Mouse (Mus musculus): ENCODE data around the gene Lamc2.
"Not testable (repeated sequence)": the region's sequence is repeated elsewhere in the genome, so short reads cannot be mapped to it uniquely, and the experiment has no call there.

Gene Lamc2

DNA sequence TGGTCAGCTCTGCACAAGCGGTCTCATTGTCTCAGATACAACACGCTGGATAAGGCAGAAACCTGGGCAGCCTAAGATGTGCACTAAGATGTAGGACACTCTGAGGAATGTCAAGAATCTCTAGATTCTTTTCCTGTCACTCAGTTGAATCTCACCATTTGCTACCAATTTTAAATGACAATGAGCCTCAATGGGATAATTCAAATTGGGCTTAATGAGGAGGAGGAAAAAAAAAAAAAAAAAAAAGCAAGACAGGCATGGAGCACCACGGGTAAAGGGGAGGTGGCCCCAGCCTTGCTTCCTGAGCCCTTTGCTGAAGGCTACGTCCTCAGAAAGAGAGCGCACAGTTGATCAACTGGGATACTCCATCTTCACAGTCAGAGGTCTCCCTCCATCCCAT lies 93.1 kb downstream of the Lamc2 start:
- no peak for DNase-seq

DNA sequence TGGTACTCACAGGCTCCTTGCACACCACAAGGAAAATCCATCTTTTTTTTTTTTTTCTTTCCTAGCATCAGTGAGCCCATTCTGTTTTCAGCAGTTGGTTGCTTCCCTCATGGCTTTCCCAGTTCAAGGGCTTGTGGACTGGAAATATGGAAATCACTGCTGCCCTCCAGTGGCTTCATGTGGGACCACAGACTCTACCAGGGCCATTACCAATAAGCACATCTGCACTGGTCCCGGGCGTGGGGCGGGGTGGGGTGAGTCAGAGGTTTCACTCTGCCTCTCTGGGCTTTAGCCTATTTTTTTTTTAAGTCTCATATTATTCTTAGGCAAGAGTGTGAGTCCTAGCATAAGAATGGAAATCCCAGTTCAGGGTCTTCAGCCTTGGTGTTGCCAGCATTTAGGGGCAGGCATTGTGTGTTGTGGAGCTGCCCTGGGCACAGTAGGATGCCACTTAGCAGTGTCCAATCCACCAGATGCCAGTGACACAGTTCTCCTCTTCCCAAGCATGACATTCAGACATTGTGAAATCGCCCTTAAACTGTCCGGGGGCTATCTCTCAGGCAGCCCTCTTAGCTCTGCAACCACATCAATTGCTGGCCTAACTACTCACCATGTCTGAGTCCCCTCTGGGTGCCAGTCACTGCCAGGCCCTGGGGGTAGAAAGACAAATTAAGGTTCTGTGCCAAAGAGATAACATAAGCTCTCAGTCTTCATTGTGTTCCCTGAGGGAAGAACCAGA lies 93.8 kb downstream of the Lamc2 start:
- peak; percentile 61 for DNase-seq

GRCm38 (mm10) chr1:153091438-153092236 lies 94.6 kb downstream of the Lamc2 start:
- DNase-seq: no peak

DNA sequence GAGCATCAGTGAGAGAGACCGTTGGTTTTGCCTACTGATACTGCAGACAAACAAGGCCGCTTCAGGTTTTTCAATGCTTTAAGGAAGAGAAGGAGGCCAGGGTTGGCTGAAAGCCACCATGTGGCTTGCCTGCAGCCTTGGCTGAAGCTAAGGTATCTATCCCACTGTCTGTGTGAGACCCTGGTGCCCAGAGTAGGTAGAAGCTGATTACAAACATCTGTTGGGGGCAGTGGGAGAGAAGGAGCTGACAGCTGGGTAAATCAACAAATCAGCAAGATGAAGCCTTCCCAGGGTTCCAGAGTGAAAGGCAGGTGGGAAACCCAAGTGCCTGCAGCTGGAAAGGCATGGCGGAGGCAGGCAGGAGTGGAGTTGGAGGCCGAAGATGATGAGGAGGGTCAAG lies 95.4 kb downstream of the Lamc2 start:
- no peak for DNase-seq

DNA sequence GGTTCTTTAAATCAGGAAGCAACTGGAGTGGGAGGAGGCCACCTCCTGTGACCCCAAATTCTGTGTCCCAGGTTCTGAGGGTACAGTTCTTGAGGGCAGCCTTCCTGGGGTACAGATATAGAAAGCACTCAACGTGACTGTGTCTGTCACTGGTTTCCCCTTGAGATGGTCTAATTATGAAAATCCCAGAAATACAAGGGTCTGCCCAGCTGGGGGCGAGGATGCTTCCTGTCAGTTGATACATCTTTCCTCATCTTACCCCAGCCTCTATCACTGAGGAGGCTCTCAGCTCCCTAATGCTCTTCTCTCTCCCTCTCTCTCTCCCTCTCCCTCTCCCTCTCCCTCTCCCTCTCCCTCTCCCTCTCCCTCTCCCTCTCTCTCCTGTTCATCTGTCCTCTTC lies 96.2 kb downstream of the Lamc2 start:
- DNase-seq: no peak

DNA sequence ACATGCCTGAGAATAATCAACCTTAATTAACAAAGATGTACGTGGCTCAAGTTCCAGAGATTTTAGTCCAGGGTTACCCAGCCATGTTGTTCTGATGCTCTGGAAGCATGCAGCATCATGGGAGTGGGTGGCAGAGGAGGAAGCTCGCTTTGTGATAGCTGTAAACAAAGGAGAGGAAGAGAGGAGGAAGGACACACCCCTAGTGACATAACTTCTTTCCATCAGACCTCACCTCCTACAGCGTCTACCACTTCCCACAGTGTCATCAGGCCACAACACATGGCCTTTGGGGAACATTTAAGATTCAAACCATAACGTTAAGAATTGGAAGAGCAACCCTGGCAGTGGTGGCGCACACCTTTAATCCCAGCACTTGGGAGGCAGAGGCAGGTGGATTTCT lies 98.5 kb downstream of the Lamc2 start:
- DNase-seq: no peak

DNA sequence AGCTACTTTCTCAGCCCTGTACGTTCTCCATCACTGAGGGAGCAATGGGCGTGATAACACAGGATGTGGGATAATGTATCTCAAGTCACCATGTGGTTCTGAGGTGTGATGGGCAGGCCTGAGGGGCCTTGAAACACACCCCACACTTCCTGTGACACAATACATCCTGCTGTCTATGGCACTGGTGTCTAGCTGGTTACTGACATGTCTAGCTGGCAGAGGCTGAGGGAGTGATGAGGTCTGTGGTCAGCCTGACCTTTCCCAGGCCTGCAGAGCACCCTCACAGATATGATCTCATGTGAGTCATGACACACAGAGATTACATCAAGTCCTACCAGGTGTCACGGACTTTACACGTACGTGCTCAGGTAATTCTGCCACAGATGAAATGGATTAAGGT lies 101.0 kb downstream of the Lamc2 start:
- DNase-seq: no peak

- no peak for DNase-seq
These were observed 102.1 kb downstream of the Lamc2 start for GRCm38 (mm10) chr1:153084191-153084590.

- DNase-seq: not testable (repeated sequence)
These were observed 103.0 kb downstream of the Lamc2 start for GRCm38 (mm10) chr1:153083233-153083632.

GRCm38 (mm10) chr1:153075955-153076354 lies 110.3 kb downstream of the Lamc2 start:
- no peak for DNase-seq

GRCm38 (mm10) chr1:153075087-153075736 lies 111.0 kb downstream of the Lamc2 start:
- no peak for DNase-seq

DNA sequence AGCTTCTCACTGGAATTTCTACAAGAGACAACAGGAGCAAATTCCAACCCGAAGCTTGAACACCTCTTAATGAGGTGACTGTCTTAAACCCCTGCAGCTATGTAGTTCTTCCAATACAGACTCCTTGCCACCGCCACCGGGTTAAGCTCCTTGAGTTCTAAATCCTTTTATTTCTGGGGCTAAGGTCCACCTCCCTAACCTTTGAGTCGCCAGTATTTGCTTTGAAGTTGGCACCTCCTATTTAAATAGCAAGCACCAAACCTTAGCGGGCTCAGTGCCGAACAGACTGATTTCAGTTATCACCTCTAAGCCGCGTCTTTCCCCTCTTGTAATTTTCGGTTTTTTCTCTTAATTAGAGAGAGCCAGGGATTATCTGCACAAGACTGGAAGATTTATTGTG lies 112.8 kb downstream of the Lamc2 start:
- no peak for DNase-seq
